Mouse (Mus musculus): ENCODE results near the gene Otx1. TPM values are rescaled to one million over a fixed set of nuclear protein-coding genes. Genes with fewer than 3 reads are reported as not detected.

Otx1 gene
- total RNA-seq, 2 experiments from 2014 or later: not detected

GRCm38 (mm10) chr11:21955167-21955566 lies 47.5 kb downstream of the Otx1 start:
- ATAC-seq (replicated peaks; ENCODE audit: low FRiP score, poor library complexity, severe bottlenecking): no peak

- ATAC-seq (replicated peaks; ENCODE audit: low FRiP score, poor library complexity, severe bottlenecking): no peak
Measured at GRCm38 (mm10) chr11:21951657-21952237, 51.0 kb downstream of the Otx1 start.

GRCm38 (mm10) chr11:21950094-21950493 lies 52.6 kb downstream of the Otx1 start:
- no peak for ATAC-seq (replicated peaks; ENCODE audit: low FRiP score, poor library complexity, severe bottlenecking)
